Mouse (Mus musculus): ENCODE data around the gene Negr1. TPM values are rescaled to one million over a fixed set of nuclear protein-coding genes. Genes with fewer than 3 reads are reported as not detected.

The Negr1 gene
- total and polyA plus RNA-seq, 3 experiments: not detected

DNA sequence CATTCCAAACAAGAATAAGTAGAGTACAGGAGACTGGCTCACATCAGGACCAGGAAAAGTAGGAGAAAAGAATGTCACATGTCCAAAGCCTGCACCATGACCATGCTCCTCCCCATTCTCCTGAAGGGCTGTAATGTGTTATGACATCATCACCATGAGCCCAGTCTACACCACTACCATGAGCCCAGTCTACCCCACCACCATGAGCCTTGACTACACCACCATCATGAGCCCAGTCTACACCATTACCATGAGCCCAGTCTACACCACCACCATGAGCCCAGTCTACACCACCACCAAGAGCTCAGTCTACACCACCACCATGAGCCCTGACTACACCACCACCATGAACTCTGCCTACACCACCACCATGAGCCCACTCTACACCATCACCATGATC lies 174.7 kb downstream of the Negr1 start:
- Histone ChIP-seq H3K27me3 (replicated peaks) (no peaks in the 10 kb centered on the region), H3K4me2 (ENCODE audit: insufficient read depth, low read depth, poor library complexity, severe bottlenecking) (no peak overlapping the region), H3K4me3 (replicated peaks in 1 of 3; ENCODE audit: low read depth in 2 of 3, low read length in 2 of 3, poor library complexity in 1 of 3) (no peak overlapping the region), H3K4me1 (ENCODE audit: control insufficient read depth in 1 of 2, insufficient read depth in 2 of 2) (no peaks in the 10 kb centered on the region), H3K9ac (ENCODE audit: insufficient read depth, low read depth) (no peak overlapping the region), H3K27ac (ENCODE audit: insufficient read depth, low read depth) (no peak overlapping the region), H3K9me3 (replicated peaks; ENCODE audit: low read length) (peaks cover 22% of the 10 kb centered on the region), H3K79me2 (replicated peaks; ENCODE audit: control insufficient read depth, extremely low read depth, insufficient read depth, poor library complexity, severe bottlenecking) (no peaks in the 10 kb centered on the region), H3K36me3 (replicated peaks in 1 of 2; ENCODE audit: control insufficient read depth in 1 of 2, insufficient read depth in 1 of 2, low read length in 1 of 2) (no peaks in the 10 kb centered on the region)
- no peak for TF ChIP-seq SIN3A (IDR thresholded peaks at IDR 0.05; ENCODE audit: low read length)
- TF ChIP-seq RAD21 (IDR thresholded peaks at IDR 0.05; ENCODE audit: low read depth, low read length): no peak
- no peak for TF ChIP-seq MAX (IDR thresholded peaks at IDR 0.05; ENCODE audit: low read length)
- TF ChIP-seq MEF2A (IDR thresholded peaks at IDR 0.05; ENCODE audit: borderline replicate concordance, low read depth, low read length): no peak
- no peak for TF ChIP-seq EP300 (IDR thresholded peaks at IDR 0.05; ENCODE audit: low read length)
- no peak for TF ChIP-seq ZC3H11A (IDR thresholded peaks at IDR 0.05; ENCODE audit: low read depth, low read length)
- no peak for TF ChIP-seq UBTF (IDR thresholded peaks at IDR 0.05; ENCODE audit: low read depth, low read length)
- TF ChIP-seq TBP (conservative IDR thresholded peaks at IDR 0.05; ENCODE audit: low read depth, low read length): no peak
- in situ Hi-C loops (cut with MboI; ENCODE audit: low pct_ligation_motif_present, low pct_unique_long_range_greater_than_20kb, low sequenced_read_pairs) (no loop called here), dilution Hi-C loops (cut with MboI; ENCODE audit: extremely low pct_ligation_motif_present, extremely low pct_unique_long_range_greater_than_20kb, low sequenced_read_pairs) (no loop called here)
- no peak for DNase-seq (ENCODE audit: extremely low read depth)

GRCm38 (mm10) chr3:156739529-156739928 lies 177.9 kb downstream of the Negr1 start:
- Histone ChIP-seq H3K9ac (ENCODE audit: insufficient read depth, low read depth) (no peak overlapping the region), H3K4me3 (replicated peaks in 1 of 3; ENCODE audit: low read depth in 2 of 3, low read length in 2 of 3, poor library complexity in 1 of 3) (no peak overlapping the region), H3K4me2 (ENCODE audit: insufficient read depth, low read depth, poor library complexity, severe bottlenecking) (no peak overlapping the region), H3K36me3 (replicated peaks in 1 of 2; ENCODE audit: control insufficient read depth in 1 of 2, insufficient read depth in 1 of 2, low read length in 1 of 2) (no peaks in the 10 kb centered on the region), H3K9me3 (replicated peaks; ENCODE audit: low read length) (peaks cover 22% of the 10 kb centered on the region), H3K27ac (ENCODE audit: insufficient read depth, low read depth) (no peak overlapping the region), H3K27me3 (replicated peaks) (no peaks in the 10 kb centered on the region), H3K4me1 (ENCODE audit: control insufficient read depth in 1 of 2, insufficient read depth in 2 of 2) (no peaks in the 10 kb centered on the region), H3K79me2 (replicated peaks; ENCODE audit: control insufficient read depth, extremely low read depth, insufficient read depth, poor library complexity, severe bottlenecking) (no peaks in the 10 kb centered on the region)
- DNase-seq (ENCODE audit: extremely low read depth): no peak
- TF ChIP-seq TCF12 (IDR thresholded peaks at IDR 0.05; ENCODE audit: low read depth, low read length): no peak
- dilution Hi-C loops (cut with MboI; ENCODE audit: extremely low pct_ligation_motif_present, extremely low pct_unique_long_range_greater_than_20kb, low sequenced_read_pairs): no loop called here
- in situ Hi-C loops (cut with MboI; ENCODE audit: low pct_ligation_motif_present, low pct_unique_long_range_greater_than_20kb, low sequenced_read_pairs): no loop called here

DNA sequence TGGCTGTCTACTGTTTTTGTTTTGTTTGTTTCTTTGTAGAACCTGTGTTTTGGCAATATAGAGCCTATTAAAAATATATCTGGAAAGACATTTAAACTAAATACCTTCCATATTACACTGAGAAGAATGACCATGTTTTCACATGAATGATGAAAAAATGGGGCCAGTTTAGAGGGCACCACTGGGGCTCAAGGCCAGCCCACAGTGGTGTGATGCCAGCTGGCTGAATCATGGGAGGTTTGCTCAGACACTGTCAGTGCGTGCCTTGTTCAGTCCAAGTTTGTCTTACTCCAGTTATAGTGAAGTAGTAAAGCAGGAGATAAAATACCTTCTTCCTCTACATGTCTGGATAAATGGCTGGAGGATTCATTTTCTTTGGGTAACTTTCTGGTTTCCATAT lies 181.7 kb downstream of the Negr1 start:
- Histone ChIP-seq H3K27ac (ENCODE audit: insufficient read depth, low read depth) (no peak overlapping the region), H3K36me3 (replicated peaks in 1 of 2; ENCODE audit: control insufficient read depth in 1 of 2, insufficient read depth in 1 of 2, low read length in 1 of 2) (no peaks in the 10 kb centered on the region), H3K27me3 (replicated peaks) (no peaks in the 10 kb centered on the region), H3K4me2 (ENCODE audit: insufficient read depth, low read depth, poor library complexity, severe bottlenecking) (no peak overlapping the region), H3K9me3 (replicated peaks; ENCODE audit: low read length) (peaks cover 20% of the 10 kb centered on the region), H3K9ac (ENCODE audit: insufficient read depth, low read depth) (no peak overlapping the region), H3K79me2 (replicated peaks; ENCODE audit: control insufficient read depth, extremely low read depth, insufficient read depth, poor library complexity, severe bottlenecking) (no peaks in the 10 kb centered on the region), H3K4me1 (ENCODE audit: control insufficient read depth in 1 of 2, insufficient read depth in 2 of 2) (no peaks in the 10 kb centered on the region), H3K4me3 (replicated peaks in 1 of 3; ENCODE audit: low read depth in 2 of 3, low read length in 2 of 3, poor library complexity in 1 of 3) (no peak overlapping the region)
- in situ Hi-C loops (cut with MboI; ENCODE audit: low pct_ligation_motif_present, low pct_unique_long_range_greater_than_20kb, low sequenced_read_pairs): no loop called here
- DNase-seq (ENCODE audit: extremely low read depth): no peak
- TF ChIP-seq SMC3 (IDR thresholded peaks at IDR 0.05; ENCODE audit: low read depth, low read length) (no peak), POLR2A (IDR thresholded peaks at IDR 0.05; ENCODE audit: low read depth, low read length) (no peak), CHD2 (IDR thresholded peaks at IDR 0.05; ENCODE audit: low read length) (no peak), GABPA (IDR thresholded peaks at IDR 0.05; ENCODE audit: insufficient replicate concordance, low read depth, low read length) (no peak), MYC (IDR thresholded peaks at IDR 0.05; ENCODE audit: low read depth, low read length) (no peak), MAX (IDR thresholded peaks at IDR 0.05; ENCODE audit: low read length) (no peak), BHLHE40 (IDR thresholded peaks at IDR 0.05; ENCODE audit: low read depth, low read length) (no peak)
- dilution Hi-C loops (cut with MboI; ENCODE audit: extremely low pct_ligation_motif_present, extremely low pct_unique_long_range_greater_than_20kb, low sequenced_read_pairs): no loop called here
